Mouse (Mus musculus): ENCODE results near the gene Abcb4. TPM values are rescaled to one million over a fixed set of nuclear protein-coding genes. Genes with fewer than 3 reads are reported as not detected.

The Abcb4 gene
- polyA plus RNA-seq, 1 experiment from 2014 or later, result 0.96 TPM

- Histone ChIP-seq H3K36me3 (ENCODE audit: control insufficient read depth, insufficient read depth, low read length) (no peaks in the 10 kb centered on the region), H3K27ac (ENCODE audit: low read depth, low read length) (no peak overlapping the region), H3K4me2 (ENCODE audit: low read depth, low read length) (no peak overlapping the region), H3K9ac (replicated peaks; ENCODE audit: low read depth, low read length) (no peak overlapping the region), H3K27me3 (ENCODE audit: control insufficient read depth, insufficient read depth, low read length) (no peaks in the 10 kb centered on the region), H3K4me1 (ENCODE audit: control insufficient read depth, insufficient read depth, low read length) (no peaks in the 10 kb centered on the region), H3K4me3 (ENCODE audit: low read depth, low read length) (no peak overlapping the region), H3K9me3 (ENCODE audit: control insufficient read depth, low read length) (no peaks in the 10 kb centered on the region)
- WGBS, result 5% methylated on average over 1 of the region's 1 CpGs
- no peak for ATAC-seq (ENCODE audit: low read depth)
These were observed 25.5 kb upstream of the Abcb4 start for GRCm38 (mm10) chr5:8868019-8868418.

DNA sequence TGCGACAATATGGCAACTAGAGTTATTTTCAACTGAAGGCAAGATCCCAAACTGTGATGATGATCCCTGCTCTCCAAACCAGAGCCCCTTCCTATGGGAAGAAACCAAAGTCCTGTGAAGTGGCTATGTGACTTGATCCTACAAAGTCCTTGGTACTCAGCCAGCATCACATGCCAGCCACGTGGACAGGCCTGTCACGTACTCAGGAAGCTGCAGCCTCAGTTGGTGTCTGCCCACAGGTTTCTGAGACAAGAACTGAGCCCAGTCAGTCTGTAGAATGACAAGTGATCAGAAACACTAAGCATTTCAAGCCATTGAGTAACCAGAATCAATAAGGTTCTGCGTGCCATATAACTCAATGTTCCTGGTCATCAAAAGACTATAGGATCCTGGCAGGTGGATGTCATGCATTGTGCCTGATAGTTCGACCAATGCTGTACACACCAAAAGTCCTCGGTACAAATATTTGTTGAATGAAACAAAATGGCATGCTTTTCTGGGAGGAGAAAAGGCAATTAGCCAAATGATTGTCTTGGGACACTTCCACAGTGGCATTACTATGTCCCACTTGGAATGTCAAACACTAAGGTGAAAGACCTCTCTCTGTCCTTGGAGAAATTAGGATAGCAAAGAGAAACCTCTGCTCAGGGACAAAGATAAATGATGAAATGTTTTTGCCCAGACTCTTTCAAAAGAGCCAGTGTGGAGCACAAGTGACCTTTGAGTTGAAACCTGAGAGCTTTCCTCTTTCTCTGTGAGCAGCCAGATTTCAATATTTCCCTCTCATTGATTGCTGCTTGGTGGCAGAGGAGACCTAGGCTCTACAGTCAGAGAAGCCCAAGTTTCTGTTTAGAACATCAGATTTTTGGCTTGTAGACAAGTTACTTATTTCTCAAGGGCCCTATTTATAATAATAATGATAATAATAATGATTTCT lies 20.3 kb upstream of the Abcb4 start:
- no peak overlapping the region for H3K4me2 ChIP-seq (ENCODE audit: low read depth, low read length)
- H3K36me3 ChIP-seq (ENCODE audit: control insufficient read depth, insufficient read depth, low read length), result no peaks in the 10 kb centered on the region
- 88% methylated on average over 6 of the region's 6 CpGs for WGBS
- no peak for ATAC-seq (ENCODE audit: low read depth)
- H3K27me3 ChIP-seq (ENCODE audit: control insufficient read depth, insufficient read depth, low read length), result no peaks in the 10 kb centered on the region
- H3K27ac ChIP-seq (ENCODE audit: low read depth, low read length), result no peak overlapping the region
- H3K9ac ChIP-seq (replicated peaks; ENCODE audit: low read depth, low read length), result no peak overlapping the region
- no peaks in the 10 kb centered on the region for H3K4me1 ChIP-seq (ENCODE audit: control insufficient read depth, insufficient read depth, low read length)
- H3K4me3 ChIP-seq (ENCODE audit: low read depth, low read length), result no peak overlapping the region
- no peaks in the 10 kb centered on the region for H3K9me3 ChIP-seq (ENCODE audit: control insufficient read depth, low read length)

GRCm38 (mm10) chr5:8877086-8877485 lies 16.4 kb upstream of the Abcb4 start:
- Histone ChIP-seq H3K9me3 (ENCODE audit: control insufficient read depth, low read length) (no peaks in the 10 kb centered on the region), H3K4me1 (ENCODE audit: control insufficient read depth, insufficient read depth, low read length) (no peaks in the 10 kb centered on the region), H3K4me3 (ENCODE audit: low read depth, low read length) (no peak overlapping the region), H3K27me3 (ENCODE audit: control insufficient read depth, insufficient read depth, low read length) (no peaks in the 10 kb centered on the region), H3K27ac (ENCODE audit: low read depth, low read length) (no peak overlapping the region), H3K36me3 (ENCODE audit: control insufficient read depth, insufficient read depth, low read length) (no peaks in the 10 kb centered on the region), H3K9ac (replicated peaks; ENCODE audit: low read depth, low read length) (no peak overlapping the region), H3K4me2 (ENCODE audit: low read depth, low read length) (no peak overlapping the region)
- ATAC-seq (ENCODE audit: low read depth), result no peak
- WGBS, result 85% methylated on average over 2 of the region's 2 CpGs

DNA sequence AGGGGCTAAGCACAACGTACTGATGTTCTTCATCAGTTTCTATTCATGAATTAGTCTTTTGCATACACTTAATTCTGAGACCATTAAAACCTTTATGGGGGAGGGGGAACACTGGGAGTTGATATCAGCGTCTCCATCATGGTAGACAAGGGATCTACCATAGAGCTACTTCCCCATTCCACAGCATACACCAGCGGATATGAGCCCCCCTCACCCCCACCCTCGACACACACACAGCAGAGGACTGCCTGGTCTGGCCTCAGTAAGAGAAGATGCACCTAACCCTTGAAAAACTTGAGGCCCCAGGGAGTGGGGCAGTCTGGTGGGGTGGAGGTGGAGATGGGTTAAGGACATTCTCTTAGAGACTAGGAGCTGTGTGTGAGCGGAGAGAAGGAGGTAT lies 15.7 kb upstream of the Abcb4 start:
- Histone ChIP-seq H3K4me1 (ENCODE audit: control insufficient read depth, insufficient read depth, low read length) (no peaks in the 10 kb centered on the region), H3K4me2 (ENCODE audit: low read depth, low read length) (no peak overlapping the region), H3K9me3 (ENCODE audit: control insufficient read depth, low read length) (no peaks in the 10 kb centered on the region), H3K36me3 (ENCODE audit: control insufficient read depth, insufficient read depth, low read length) (no peaks in the 10 kb centered on the region), H3K9ac (replicated peaks; ENCODE audit: low read depth, low read length) (no peak overlapping the region), H3K4me3 (ENCODE audit: low read depth, low read length) (no peak overlapping the region), H3K27me3 (ENCODE audit: control insufficient read depth, insufficient read depth, low read length) (no peaks in the 10 kb centered on the region), H3K27ac (ENCODE audit: low read depth, low read length) (no peak overlapping the region)
- ATAC-seq (ENCODE audit: low read depth), result no peak
- WGBS, result 81% methylated on average over 5 of the region's 5 CpGs

- no peak overlapping the region for H3K4me3 ChIP-seq (ENCODE audit: low read depth, low read length)
- H3K36me3 ChIP-seq (ENCODE audit: control insufficient read depth, insufficient read depth, low read length), result no peaks in the 10 kb centered on the region
- H3K4me1 ChIP-seq (ENCODE audit: control insufficient read depth, insufficient read depth, low read length), result no peaks in the 10 kb centered on the region
- no peak overlapping the region for H3K27ac ChIP-seq (ENCODE audit: low read depth, low read length)
- H3K9me3 ChIP-seq (ENCODE audit: control insufficient read depth, low read length), result no peaks in the 10 kb centered on the region
- no peak for ATAC-seq (ENCODE audit: low read depth)
- H3K9ac ChIP-seq (replicated peaks; ENCODE audit: low read depth, low read length), result no peak overlapping the region
- WGBS, result 88% methylated on average over 2 of the region's 2 CpGs
- H3K27me3 ChIP-seq (ENCODE audit: control insufficient read depth, insufficient read depth, low read length), result no peaks in the 10 kb centered on the region
- no peak overlapping the region for H3K4me2 ChIP-seq (ENCODE audit: low read depth, low read length)
These were observed 7.7 kb upstream of the Abcb4 start for GRCm38 (mm10) chr5:8885837-8886236.

DNA sequence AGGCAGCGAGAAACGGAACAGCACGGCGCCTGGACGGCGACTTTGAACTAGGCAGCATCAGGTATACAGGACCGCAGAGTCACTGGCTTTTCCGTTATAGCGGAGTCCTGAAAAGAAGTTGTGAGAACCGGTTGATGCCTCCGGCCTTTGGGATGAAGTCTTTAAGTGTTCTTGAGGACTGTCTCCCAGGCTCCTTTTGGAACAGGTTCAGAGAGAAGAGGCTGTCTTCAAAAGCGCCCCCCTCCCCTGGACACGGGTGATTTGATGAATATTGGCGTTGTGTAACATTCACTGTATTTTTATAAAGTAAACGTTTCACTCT lies 548 bp downstream of the Abcb4 start:
- Histone ChIP-seq H3K4me1 (ENCODE audit: control insufficient read depth, insufficient read depth, low read length) (no peaks in the 10 kb centered on the region; the same call in 1 of the 2 replicates), H3K4me2 (ENCODE audit: low read depth, low read length) (peak overlapping the region; percentile 92), H3K27me3 (ENCODE audit: control insufficient read depth, insufficient read depth, low read length) (no peaks in the 10 kb centered on the region), H3K9ac (replicated peaks; ENCODE audit: low read depth, low read length) (peak overlapping the region; percentile 67), H3K27ac (ENCODE audit: low read depth, low read length) (no peak overlapping the region), H3K36me3 (ENCODE audit: control insufficient read depth, insufficient read depth, low read length) (no peaks in the 10 kb centered on the region), H3K4me3 (ENCODE audit: low read depth, low read length) (peak overlapping the region; percentile 60), H3K9me3 (ENCODE audit: control insufficient read depth, low read length) (no peaks in the 10 kb centered on the region)
- no peak; the same call in 1 of the 2 replicates for ATAC-seq (ENCODE audit: low read depth)
- WGBS, result 6% methylated on average over 15 of the region's 15 CpGs

GRCm38 (mm10) chr5:8894641-8895490 lies 1.3 kb downstream of the Abcb4 start:
- H3K27ac ChIP-seq (ENCODE audit: low read depth, low read length), result no peak overlapping the region
- no peak overlapping the region for H3K4me2 ChIP-seq (ENCODE audit: low read depth, low read length)
- WGBS, result 65% methylated on average over 15 of the region's 15 CpGs

DNA sequence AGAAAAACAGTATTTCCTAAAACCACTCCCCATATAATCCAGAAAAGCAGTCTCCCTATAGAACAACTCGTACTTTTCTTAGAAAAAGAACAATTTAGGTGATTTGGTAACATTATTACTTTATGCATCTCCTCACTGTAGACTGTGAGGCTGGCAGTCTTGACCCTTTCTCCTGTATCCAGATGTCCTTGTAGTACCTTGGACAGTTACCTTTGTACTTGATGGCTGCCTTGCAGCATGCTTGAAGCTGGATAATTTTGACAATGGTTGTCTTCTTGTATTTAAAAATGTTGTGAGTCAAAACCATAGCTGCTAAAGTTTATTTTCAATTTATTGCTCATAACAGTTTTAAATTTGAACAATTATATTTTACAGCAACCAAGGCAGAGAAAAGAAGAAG lies 2.7 kb downstream of the Abcb4 start:
- Histone ChIP-seq H3K36me3 (ENCODE audit: control insufficient read depth, insufficient read depth, low read length) (no peaks in the 10 kb centered on the region), H3K9ac (replicated peaks; ENCODE audit: low read depth, low read length) (no peak overlapping the region), H3K9me3 (ENCODE audit: control insufficient read depth, low read length) (no peaks in the 10 kb centered on the region), H3K27me3 (ENCODE audit: control insufficient read depth, insufficient read depth, low read length) (no peaks in the 10 kb centered on the region), H3K4me3 (ENCODE audit: low read depth, low read length) (no peak overlapping the region), H3K27ac (ENCODE audit: low read depth, low read length) (no peak overlapping the region), H3K4me2 (ENCODE audit: low read depth, low read length) (no peak overlapping the region), H3K4me1 (ENCODE audit: control insufficient read depth, insufficient read depth, low read length) (no peaks in the 10 kb centered on the region; the same call in 1 of the 2 replicates)
- WGBS, result 70% methylated on average over 1 of the region's 1 CpGs
- ATAC-seq (ENCODE audit: low read depth), result no peak

More at GRCm38 (mm10) chr5:8894641-8895490, 1.3 kb downstream of the Abcb4 start:
- Histone ChIP-seq H3K9ac (replicated peaks; ENCODE audit: low read depth, low read length) (no peak overlapping the region), H3K9me3 (ENCODE audit: control insufficient read depth, low read length) (no peaks in the 10 kb centered on the region), H3K36me3 (ENCODE audit: control insufficient read depth, insufficient read depth, low read length) (no peaks in the 10 kb centered on the region), H3K4me3 (ENCODE audit: low read depth, low read length) (no peak overlapping the region), H3K4me1 (ENCODE audit: control insufficient read depth, insufficient read depth, low read length) (no peaks in the 10 kb centered on the region; the same call in 1 of the 2 replicates), H3K27me3 (ENCODE audit: control insufficient read depth, insufficient read depth, low read length) (no peaks in the 10 kb centered on the region)
- no peak for ATAC-seq (ENCODE audit: low read depth)

GRCm38 (mm10) chr5:8898246-8898645 lies 4.7 kb downstream of the Abcb4 start:
- Histone ChIP-seq H3K27ac (ENCODE audit: low read depth, low read length) (no peak overlapping the region), H3K4me3 (ENCODE audit: low read depth, low read length) (no peak overlapping the region), H3K4me2 (ENCODE audit: low read depth, low read length) (no peak overlapping the region), H3K4me1 (ENCODE audit: control insufficient read depth, insufficient read depth, low read length) (no peaks in the 10 kb centered on the region; the same call in 1 of the 2 replicates), H3K27me3 (ENCODE audit: control insufficient read depth, insufficient read depth, low read length) (no peaks in the 10 kb centered on the region), H3K9ac (replicated peaks; ENCODE audit: low read depth, low read length) (no peak overlapping the region), H3K36me3 (ENCODE audit: control insufficient read depth, insufficient read depth, low read length) (no peaks in the 10 kb centered on the region), H3K9me3 (ENCODE audit: control insufficient read depth, low read length) (no peaks in the 10 kb centered on the region)
- WGBS, result 75% methylated on average over 3 of the region's 3 CpGs
- ATAC-seq (ENCODE audit: low read depth), result no peak
